Mouse (Mus musculus): Measurements from ENCODE around the gene Ccnb3.
"Not testable (repeated sequence)": the region's sequence is repeated elsewhere in the genome, so short reads cannot be mapped to it uniquely, and the experiment has no call there.

Ccnb3 gene

GRCm38 (mm10) chrX:7041519-7041918 lies at the start of gene Ccnb3:
Gene Ccnb3, minus strand, starts transcription at chrX:7041619.
- no peak for DNase-seq (ENCODE audit: low read depth, low spot score)

- DNase-seq (ENCODE audit: low read depth, low spot score): no peak
Observed at GRCm38 (mm10) chrX:7090323-7090722, 48.9 kb upstream of the Ccnb3 start.

- DNase-seq (ENCODE audit: low read depth, low spot score): no peak
Observed at GRCm38 (mm10) chrX:7085878-7086277, 44.5 kb upstream of the Ccnb3 start.

GRCm38 (mm10) chrX:7079820-7080429 lies 38.5 kb upstream of the Ccnb3 start:
- peak; percentile 16 for DNase-seq (ENCODE audit: low read depth, low spot score)

- no peak for DNase-seq (ENCODE audit: low read depth, low spot score)
Observed at GRCm38 (mm10) chrX:7068002-7068401, 26.6 kb upstream of the Ccnb3 start.

GRCm38 (mm10) chrX:7067219-7067618 lies 25.8 kb upstream of the Ccnb3 start, which contains the start of gene Akap4:
Gene Akap4, plus strand, starts transcription at chrX:7067519.
- DNase-seq (ENCODE audit: low read depth, low spot score): no peak

DNA sequence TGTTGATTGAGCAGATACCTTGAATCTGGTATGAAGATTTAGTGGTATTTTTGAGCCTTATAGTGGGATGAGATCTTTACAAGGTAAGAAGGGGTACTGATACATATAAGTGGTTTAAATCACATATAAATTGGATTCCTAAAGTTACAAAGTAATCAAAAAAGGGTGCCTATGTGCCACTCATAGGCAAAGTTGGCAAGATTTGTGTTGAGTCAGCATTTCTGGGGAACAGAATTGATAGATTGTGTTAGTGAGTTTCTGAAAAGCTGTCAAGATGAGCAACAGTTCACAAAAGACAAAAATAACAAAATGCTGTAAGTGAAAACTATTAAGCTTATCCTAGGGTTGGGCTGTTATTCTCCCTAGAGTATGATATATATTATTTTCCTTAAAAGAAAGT lies 22.7 kb upstream of the Ccnb3 start:
- DNase-seq (ENCODE audit: low read depth, low spot score): no peak

- DNase-seq (ENCODE audit: low read depth, low spot score): no peak
Observed at GRCm38 (mm10) chrX:7057634-7058033, 16.2 kb upstream of the Ccnb3 start.

- DNase-seq (ENCODE audit: low read depth, low spot score): no peak
Observed at GRCm38 (mm10) chrX:7057056-7057455, 15.6 kb upstream of the Ccnb3 start.

- not testable (repeated sequence) for DNase-seq (ENCODE audit: low read depth, low spot score)
Observed at GRCm38 (mm10) chrX:6983916-6984315, 57.5 kb downstream of the Ccnb3 start.

- DNase-seq (ENCODE audit: low read depth, low spot score): no peak
Observed at GRCm38 (mm10) chrX:6971956-6972355, 69.5 kb downstream of the Ccnb3 start.

- DNase-seq (ENCODE audit: low read depth, low spot score): no peak
Observed at GRCm38 (mm10) chrX:6968598-6968997, 72.8 kb downstream of the Ccnb3 start.

Data from forelimb bud, embryonic 11.5 days (tissue).